Mouse (Mus musculus) heart, embryonic 16.5 days (tissue): ENCODE measurements at regions not wholly inside any gene's neighbourhood (a gene's known extent, or its start where the extent isn't known, plus 50 kb on each side); places are given as distances from the start of the nearest gene placed in this dataset.

Experiments used
- ATAC-seq: fragments of 200-750 bp; cut with Nextera tagmentation; replicated peaks from 2 replicates; pipeline ENCODE4 v1.8.0; 2017; ENCODE audit warnings: moderate number of reproducible peaks; ENCODE audit not compliant: insufficient read depth, low FRiP score; ENCODE audit errors: extremely low read depth
- H3K27ac ChIP-seq: fragments of 300-500 bp; sonication (generic); 2 replicates; pipeline ENCODE4 v1.5.1; 2014; ENCODE audit warnings: mild to moderate bottlenecking, low read length, control low read depth, moderate library complexity
- H3K27me3 ChIP-seq: fragments of 300-500 bp; sonication (generic); 2 replicates; pipeline ENCODE4 v1.6.1; 2014; ENCODE audit warnings: low read length, mixed read lengths; ENCODE audit not compliant: control insufficient read depth, insufficient read depth
- H3K36me3 ChIP-seq: fragments of 300-500 bp; sonication (generic); 2 replicates; pipeline ENCODE4 v1.6.1; 2014; ENCODE audit not compliant: control insufficient read depth, insufficient read depth
- H3K4me1 ChIP-seq: fragments of 300-500 bp; sonication (generic); 2 replicates; pipeline ENCODE4 v1.6.1; 2014; ENCODE audit warnings: low read length, mixed read lengths; ENCODE audit not compliant: control insufficient read depth, insufficient read depth
- H3K4me2 ChIP-seq: fragments of 300-500 bp; sonication (generic); 2 replicates; pipeline ENCODE4 v1.6.1; 2014; ENCODE audit warnings: low read depth, mild to moderate bottlenecking, control low read depth, low read length
- H3K4me3 ChIP-seq: fragments of 300-500 bp; sonication (generic); 2 replicates; pipeline ENCODE4 v1.5.1; 2014; ENCODE audit warnings: mild to moderate bottlenecking, control low read depth, low read length
- H3K9ac ChIP-seq: fragments of 300-500 bp; sonication (generic); 2 replicates; pipeline ENCODE4 v1.6.1; 2014; ENCODE audit warnings: low read length, control low read depth
- H3K9me3 ChIP-seq: fragments of 300-500 bp; sonication (generic); replicated peaks from 2 replicates; pipeline ENCODE4 v1.6.1; 2016; ENCODE audit warnings: low read length; ENCODE audit not compliant: control insufficient read depth
- WGBS: fragments of 180-500 bp; shearing (Covaris S2); extraction: QIAGEN DNeasy Blood & Tissue Kit; methylation state at CpG from one replicate; pipeline ENCODE4 v1.1.7; 2014; 5-methylcytosine and 5-hydroxymethylcytosine counted together

GRCm38 (mm10) chr1:52294521-52294920 is 61.5 kb upstream of the Gls start:
- Histone ChIP-seq H3K4me3 (no peak overlapping the region), H3K9ac (no peak overlapping the region), H3K27ac (no peak overlapping the region), H3K4me1 (no peaks in the 10 kb centered on the region), H3K36me3 (no peaks in the 10 kb centered on the region), H3K27me3 (no peaks in the 10 kb centered on the region), H3K9me3 (no peaks in the 10 kb centered on the region), H3K4me2 (no peak overlapping the region)
- ATAC-seq = no peak
- WGBS = 68% methylated on average over 2 of the region's 2 CpGs

DNA sequence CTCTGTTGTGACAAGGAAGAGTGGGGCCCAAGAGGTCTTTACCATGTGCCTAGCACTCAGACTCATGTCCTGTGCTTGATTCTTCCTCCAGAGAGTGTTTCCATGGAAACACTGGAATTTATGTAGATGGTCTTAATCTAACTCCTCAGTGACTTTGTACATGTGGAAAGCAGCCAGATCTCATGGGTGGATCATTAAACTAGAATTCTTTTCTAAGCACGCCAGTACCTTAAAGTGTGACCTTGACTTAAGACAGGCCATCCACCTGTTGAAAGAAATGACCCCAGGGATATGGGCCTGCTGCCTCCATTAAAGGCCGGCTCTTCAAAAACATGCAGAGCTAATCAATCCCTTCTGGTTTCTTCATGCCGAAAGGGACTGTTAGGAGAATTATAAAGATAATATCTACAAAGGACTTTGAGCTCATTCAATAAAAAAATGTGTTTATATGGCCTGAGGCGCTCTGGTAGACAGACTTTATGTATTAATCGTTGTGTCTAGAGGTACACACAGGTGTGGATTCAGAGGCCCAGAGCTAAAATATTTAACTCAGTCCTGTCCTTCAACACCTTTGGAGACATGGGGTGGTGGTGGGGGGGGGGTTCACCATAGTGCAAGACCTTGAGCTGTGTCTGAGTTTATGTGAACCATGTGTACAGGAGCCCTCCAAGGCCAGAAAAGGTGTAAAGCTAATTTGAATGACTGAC is 60.5 kb upstream of the Gls start:
- no peak overlapping the region for H3K9ac ChIP-seq
- H3K27ac ChIP-seq = no peak overlapping the region
- no peaks in the 10 kb centered on the region for H3K9me3 ChIP-seq
- H3K4me1 ChIP-seq = no peaks in the 10 kb centered on the region
- no peaks in the 10 kb centered on the region for H3K27me3 ChIP-seq
- 73% methylated on average over 5 of the region's 5 CpGs for WGBS
- no peak overlapping the region for H3K4me2 ChIP-seq
- ATAC-seq = no peak
- H3K36me3 ChIP-seq = no peaks in the 10 kb centered on the region
- no peak overlapping the region for H3K4me3 ChIP-seq
